Mouse (Mus musculus): ENCODE results near the gene St6galnac3.

Gene St6galnac3

DNA sequence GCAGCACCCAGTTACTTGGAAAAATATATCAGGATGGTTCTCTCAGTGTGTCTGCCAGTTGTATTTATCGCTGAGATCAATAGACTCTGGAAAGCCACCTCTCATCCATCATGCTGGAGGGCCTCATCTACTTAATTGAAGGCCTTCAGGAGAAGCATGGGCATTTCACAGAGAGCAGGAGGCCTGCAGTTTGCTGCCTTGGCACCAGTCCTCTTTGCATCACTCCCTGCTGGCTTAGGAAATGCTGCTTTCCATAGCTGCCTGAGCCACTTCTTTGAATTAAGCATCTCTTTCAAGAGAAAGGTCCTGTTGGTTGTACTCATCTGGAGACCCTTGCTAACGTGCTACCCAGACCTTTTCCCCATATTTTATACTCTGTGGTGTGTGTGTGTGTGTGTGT, 536.8 kb downstream of the St6galnac3 start:
- no peak for DNase-seq

- DNase-seq = no peak
These were observed 539.9 kb downstream of the St6galnac3 start for GRCm38 (mm10) chr3:153185117-153185516.

DNA sequence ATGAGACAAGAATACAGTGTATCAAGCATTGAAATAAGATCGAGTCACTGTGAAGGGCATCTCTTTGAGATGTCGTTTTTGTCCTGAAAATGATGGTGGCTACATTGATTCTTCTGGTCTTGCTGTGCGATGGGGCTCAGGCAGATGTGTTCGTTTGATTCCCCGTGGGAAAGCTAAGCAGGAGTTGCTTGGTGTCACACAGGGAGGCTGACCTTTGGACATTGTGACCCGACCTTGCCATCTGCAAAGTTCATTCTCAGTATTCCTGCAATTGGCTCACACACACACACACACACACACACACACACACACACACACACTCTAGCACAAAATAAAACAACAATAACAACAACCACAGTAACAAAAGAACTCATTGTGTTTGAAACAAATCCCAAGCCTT, 543.7 kb downstream of the St6galnac3 start:
- no peak for DNase-seq

DNA sequence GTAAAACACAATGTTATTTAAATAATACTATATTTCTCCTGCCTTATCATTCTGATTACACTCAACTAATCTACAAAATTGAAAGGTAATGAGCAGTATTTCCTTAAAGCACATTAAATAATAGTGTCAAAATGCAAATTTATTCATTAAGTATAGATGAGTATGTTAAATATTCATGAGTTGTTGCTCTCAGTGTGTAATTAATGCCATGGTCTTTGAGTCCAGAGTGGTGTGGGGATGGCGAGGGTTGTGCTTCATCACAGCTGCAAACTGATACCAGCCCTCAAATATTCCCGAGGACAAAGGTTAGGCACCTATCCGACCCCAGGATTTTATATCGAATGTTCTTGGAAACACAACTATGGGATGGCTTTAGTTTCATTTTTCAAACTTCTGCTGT, 548.2 kb downstream of the St6galnac3 start:
- no peak for DNase-seq

DNA sequence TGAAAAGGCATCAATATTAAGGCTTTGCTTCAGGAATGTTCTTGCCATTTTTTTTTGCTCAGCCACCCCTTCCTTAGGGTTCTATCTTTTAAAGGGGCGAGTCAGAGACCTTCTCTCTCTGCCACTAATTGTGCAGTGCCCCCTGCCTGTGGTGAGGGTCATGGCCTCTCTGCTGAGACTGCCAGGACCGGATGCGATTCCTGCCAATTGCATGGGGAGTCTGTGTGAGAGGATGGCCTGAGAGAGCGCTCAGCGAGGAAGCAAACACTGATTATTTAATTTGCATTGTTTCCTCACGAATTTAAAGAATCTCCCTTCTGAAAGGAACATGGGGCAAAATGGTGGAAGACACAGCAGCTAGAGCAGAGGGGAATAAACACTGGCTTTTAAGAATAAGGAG, 548.6 kb downstream of the St6galnac3 start:
- DNase-seq = no peak

DNA sequence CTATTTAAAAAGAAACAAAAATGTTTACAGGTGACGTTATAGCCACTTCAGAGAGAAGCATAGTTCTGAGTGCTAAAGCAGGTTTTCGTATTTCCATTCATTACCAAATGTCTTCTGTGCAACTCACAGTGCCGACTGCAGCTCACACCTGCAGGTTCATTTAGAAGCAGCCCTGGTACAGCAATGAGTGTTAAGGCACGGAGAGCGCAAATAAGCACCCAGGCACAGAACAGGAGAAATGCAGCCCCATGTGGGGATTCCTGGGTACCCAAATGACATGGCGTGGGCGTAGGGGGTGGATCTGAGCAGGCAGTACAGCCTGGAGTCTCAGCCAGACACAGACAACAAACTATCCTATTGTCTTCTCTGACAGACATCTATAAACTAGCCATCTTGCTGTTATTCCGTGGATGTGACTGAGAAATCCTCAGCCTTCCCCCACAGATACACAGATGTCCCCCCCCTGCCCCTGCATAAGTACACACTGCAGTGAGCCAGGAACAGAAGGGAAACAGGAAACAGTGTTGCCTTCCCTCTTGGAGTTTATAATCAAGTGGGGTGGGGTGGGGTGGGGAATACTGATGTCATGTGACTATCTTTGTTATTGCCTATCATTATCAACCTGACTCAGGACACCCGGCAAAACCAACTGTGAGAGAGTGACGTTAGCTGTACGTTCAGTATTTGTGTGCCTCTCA, 550.5 kb downstream of the St6galnac3 start:
- DNase-seq = no peak

GRCm38 (mm10) chr3:153173567-153173966, 551.4 kb downstream of the St6galnac3 start:
- no peak for DNase-seq

DNA sequence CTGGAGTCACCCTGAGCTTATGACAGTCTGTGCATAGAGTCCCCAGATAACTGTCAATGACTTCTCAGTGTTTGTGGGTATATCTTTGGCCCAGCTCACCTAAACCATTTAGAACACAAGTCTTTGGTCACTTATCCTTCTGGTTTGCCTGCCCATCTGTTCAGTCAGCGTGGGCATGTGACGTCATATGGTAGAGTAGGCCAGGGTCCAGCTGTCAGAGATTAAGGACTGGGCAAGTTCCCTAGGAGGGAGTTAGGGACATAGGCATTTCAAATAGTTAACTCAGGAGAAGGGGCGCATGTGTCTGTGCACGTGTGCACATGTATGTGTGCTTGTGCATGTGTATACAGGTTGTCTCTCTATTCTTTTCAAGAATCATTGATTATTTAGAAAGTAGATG, 554.8 kb downstream of the St6galnac3 start:
- DNase-seq = no peak

DNA sequence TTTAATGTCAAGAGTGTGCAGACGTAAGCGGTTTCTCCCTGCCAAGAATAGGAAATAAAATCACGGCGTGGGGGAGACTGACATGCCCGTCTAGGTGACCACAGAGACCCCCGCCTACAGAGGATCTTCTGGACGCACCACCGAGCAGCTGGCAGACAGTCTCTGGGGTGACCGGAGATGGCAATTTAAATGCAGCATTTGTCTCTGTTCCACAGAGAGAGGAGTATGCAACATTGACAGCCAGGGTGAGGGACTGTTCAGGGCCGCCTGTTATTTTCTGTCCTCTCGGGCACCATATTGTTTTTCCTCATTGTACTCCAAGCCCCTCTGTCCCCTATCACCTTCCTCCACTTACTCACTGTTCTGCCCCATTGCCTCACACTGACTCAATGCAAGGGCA, 555.2 kb downstream of the St6galnac3 start:
- DNase-seq = no peak

DNA sequence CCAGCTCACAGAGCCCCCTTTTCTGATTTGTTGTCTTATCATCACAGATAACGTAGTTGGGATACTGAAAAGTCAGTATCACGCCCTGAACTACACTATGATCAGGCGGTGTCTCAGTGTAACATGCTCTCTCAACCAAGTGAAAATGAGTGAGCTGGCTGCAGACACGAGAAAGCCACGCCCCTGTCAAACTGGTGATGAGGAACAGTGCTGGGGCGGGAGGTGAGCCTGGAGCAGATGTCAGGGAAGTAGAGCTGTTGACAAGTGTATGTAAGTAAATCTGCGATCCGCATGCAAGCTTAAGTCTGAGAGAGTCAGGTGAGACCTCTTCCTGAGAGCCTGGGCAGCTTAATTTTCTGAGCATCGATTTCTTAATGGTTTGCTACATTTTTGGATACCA, 563.3 kb downstream of the St6galnac3 start:
- DNase-seq = no peak

- DNase-seq = no peak
These were observed 564.3 kb downstream of the St6galnac3 start for GRCm38 (mm10) chr3:153160683-153161082.

GRCm38 (mm10) chr3:153148887-153149286, 576.1 kb downstream of the St6galnac3 start:
- no peak for DNase-seq

Measured in cerebellum, adult 11 months (tissue).